Mouse (Mus musculus): Measurements from ENCODE around the gene Gm13757.
"Not testable (repeated sequence)": the region's sequence is repeated elsewhere in the genome, so short reads cannot be mapped to it uniquely, and the experiment has no call there.

Gene Gm13757

GRCm38 (mm10) chr2:88449031-88449430 is at the start of gene Gm13757:
TSS of gene Gm13757 (minus strand) at chr2:88449131.
- DNase-seq, result no peak

DNA sequence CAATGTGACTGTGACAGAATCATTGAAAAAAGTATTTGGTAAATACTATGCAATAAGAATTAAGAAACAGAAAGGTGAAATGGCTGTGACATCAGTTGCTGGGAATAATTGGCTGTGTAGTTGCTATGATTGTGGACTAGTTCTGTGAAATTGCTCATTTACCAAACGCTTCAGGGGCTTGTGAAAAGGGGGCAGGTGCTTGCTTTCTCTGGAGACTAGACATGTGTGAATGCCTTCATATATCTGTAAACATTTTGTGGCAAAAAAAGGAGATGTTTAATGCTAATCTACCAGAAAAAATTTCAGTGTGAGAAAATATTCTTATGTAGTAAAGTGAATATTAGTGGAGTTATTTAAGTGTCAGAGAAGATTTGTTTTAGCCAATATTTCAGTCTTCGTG is 44.1 kb upstream of the Gm13757 start, which contains the start of gene Olfr1185-ps1:
Gene Olfr1185-ps1, plus strand, starts transcription at position 301 of the 400 bp plus-strand sequence.
- no peak for DNase-seq

- no peak for DNase-seq
Measured at GRCm38 (mm10) chr2:88483298-88483697, 34.4 kb upstream of the Gm13757 start, which contains the start of gene Olfr1184. TSS of gene Olfr1184 (plus strand) at chr2:88483598.

DNA sequence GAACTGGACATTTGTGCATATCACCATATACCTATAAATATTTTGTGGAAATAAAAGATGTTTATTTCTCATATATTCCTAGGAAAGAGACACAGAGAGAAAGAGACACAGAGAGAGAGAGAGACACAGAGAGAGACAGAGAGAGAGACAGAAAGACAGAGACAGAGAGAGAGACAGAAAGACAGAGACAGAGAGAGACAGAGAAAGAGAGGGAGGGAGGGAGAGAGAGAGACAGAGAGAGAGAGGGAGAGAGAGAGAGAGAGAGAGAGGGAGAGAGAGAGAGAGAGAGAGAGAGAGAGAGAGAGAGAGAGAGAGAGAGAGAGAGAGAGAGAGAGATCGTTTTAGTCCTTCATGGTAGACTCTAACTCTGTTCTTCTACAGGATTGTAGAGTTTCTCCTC is 5.6 kb upstream of the Gm13757 start, which contains the start of gene Olfr1183:
Gene Olfr1183, plus strand, starts transcription at position 301 of the 400 bp plus-strand sequence.
- not testable (repeated sequence) for DNase-seq

DNA sequence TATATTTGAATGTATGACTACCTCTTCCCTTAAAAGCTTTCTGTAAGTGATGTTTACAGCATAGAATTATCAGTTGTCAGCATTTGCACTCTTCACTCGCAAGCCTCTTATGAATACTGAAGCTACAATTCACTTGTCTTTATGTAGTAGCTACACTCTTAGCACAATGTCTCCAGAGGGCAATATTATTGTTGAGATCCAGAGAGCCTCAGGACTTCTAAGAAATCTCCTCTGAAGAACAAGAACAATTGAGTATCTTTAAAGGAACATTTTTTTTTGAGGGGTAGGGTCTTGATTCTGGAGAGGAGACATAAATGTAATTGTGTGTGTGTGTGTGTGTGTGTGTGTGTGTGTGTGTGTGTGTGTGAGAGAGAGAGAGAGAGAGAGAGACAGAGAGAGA is 22.9 kb downstream of the Gm13757 start, which contains the start of gene Olfr1181:
Gene Olfr1181, minus strand, starts transcription at position 101 of the 400 bp plus-strand sequence.
- no peak for DNase-seq

DNA sequence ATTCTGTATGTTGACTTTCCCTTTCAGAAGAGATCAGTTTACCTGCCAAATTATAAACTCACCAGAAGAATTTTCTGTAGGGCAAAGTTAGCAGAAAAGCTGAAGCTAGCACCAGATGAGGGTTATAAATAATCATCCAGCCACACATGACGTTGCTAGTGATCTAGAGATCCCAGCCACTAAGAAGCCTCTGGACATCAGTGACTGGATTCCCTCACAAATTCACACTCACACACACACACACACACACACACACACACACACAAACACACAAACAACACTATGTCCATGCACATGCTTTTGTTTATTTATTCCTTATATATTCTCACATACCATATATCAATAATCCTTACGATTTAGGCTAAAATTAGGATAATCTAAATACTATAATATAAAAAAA is 29.9 kb downstream of the Gm13757 start, which contains the start of gene Olfr1180:
Gene Olfr1180, minus strand, starts transcription at position 101 of the 400 bp plus-strand sequence.
- no peak for DNase-seq

DNA sequence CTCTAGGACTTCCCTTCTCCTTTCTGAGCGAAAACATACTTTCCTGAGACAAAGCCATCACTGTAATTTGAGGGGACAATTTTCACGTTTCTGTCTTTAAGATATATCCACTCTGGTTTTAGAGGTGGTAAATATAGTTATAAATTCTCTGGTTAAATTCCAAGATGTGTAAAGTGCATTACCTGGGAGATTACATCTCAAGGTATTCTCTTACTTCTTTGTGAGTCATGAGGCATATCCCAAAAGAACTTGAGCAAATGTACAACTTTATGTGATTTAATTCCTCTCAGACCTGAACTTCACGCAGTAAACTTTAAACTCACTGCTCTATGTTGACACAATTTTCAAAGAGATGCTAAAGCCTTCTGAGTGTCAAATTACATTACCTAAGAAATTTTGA is 42.6 kb downstream of the Gm13757 start, which contains the start of gene Olfr1179:
Gene Olfr1179, minus strand, starts transcription at position 101 of the 400 bp plus-strand sequence.
- no peak for DNase-seq

Measured in lung, postnatal 10 days (tissue).